Mouse (Mus musculus): Measurements from ENCODE around the gene Cdc42ep4.

The Cdc42ep4 gene

GRCm38 (mm10) chr11:113749749-113750351, 1.8 kb downstream of the Cdc42ep4 start:
- no peak for DNase-seq (ENCODE audit: low read depth, low spot score)

- no peak for DNase-seq (ENCODE audit: low read depth, low spot score)
Measured at GRCm38 (mm10) chr11:113748797-113749521, 2.7 kb downstream of the Cdc42ep4 start.

GRCm38 (mm10) chr11:113747725-113748380, 3.8 kb downstream of the Cdc42ep4 start:
- no peak for DNase-seq (ENCODE audit: low read depth, low spot score)

- peak; percentile 38 for DNase-seq (ENCODE audit: low read depth, low spot score)
Measured at GRCm38 (mm10) chr11:113747056-113747455, 4.6 kb downstream of the Cdc42ep4 start.

GRCm38 (mm10) chr11:113745961-113746360, 5.7 kb downstream of the Cdc42ep4 start:
- DNase-seq (ENCODE audit: low read depth, low spot score), result no peak

GRCm38 (mm10) chr11:113742998-113743397, 8.7 kb downstream of the Cdc42ep4 start:
- no peak for DNase-seq (ENCODE audit: low read depth, low spot score)

- DNase-seq (ENCODE audit: low read depth, low spot score), result no peak
Measured at GRCm38 (mm10) chr11:113740100-113740499, 11.6 kb downstream of the Cdc42ep4 start.

- DNase-seq (ENCODE audit: low read depth, low spot score), result no peak
Measured at GRCm38 (mm10) chr11:113739213-113739612, 12.5 kb downstream of the Cdc42ep4 start.

- DNase-seq (ENCODE audit: low read depth, low spot score), result no peak
Measured at GRCm38 (mm10) chr11:113737912-113738311, 13.8 kb downstream of the Cdc42ep4 start.

GRCm38 (mm10) chr11:113737553-113737854, 14.2 kb downstream of the Cdc42ep4 start:
- no peak for DNase-seq (ENCODE audit: low read depth, low spot score)

GRCm38 (mm10) chr11:113736848-113737552, 14.7 kb downstream of the Cdc42ep4 start:
- DNase-seq (ENCODE audit: low read depth, low spot score), result no peak

- DNase-seq (ENCODE audit: low read depth, low spot score), result no peak
Measured at GRCm38 (mm10) chr11:113735151-113735550, 16.5 kb downstream of the Cdc42ep4 start.

- no peak for DNase-seq (ENCODE audit: low read depth, low spot score)
Measured at GRCm38 (mm10) chr11:113733631-113734364, 17.9 kb downstream of the Cdc42ep4 start.

GRCm38 (mm10) chr11:113731945-113732612, 19.6 kb downstream of the Cdc42ep4 start:
- DNase-seq (ENCODE audit: low read depth, low spot score), result no peak

GRCm38 (mm10) chr11:113730879-113731278, 20.8 kb downstream of the Cdc42ep4 start:
- no peak for DNase-seq (ENCODE audit: low read depth, low spot score)

- DNase-seq (ENCODE audit: low read depth, low spot score), result no peak
Measured at GRCm38 (mm10) chr11:113729917-113730316, 21.8 kb downstream of the Cdc42ep4 start.

GRCm38 (mm10) chr11:113729239-113729638, 22.4 kb downstream of the Cdc42ep4 start:
- DNase-seq (ENCODE audit: low read depth, low spot score), result no peak

- no peak for DNase-seq (ENCODE audit: low read depth, low spot score)
Measured at GRCm38 (mm10) chr11:113727992-113728391, 23.7 kb downstream of the Cdc42ep4 start.

- no peak for DNase-seq (ENCODE audit: low read depth, low spot score)
Measured at GRCm38 (mm10) chr11:113726994-113727888, 24.4 kb downstream of the Cdc42ep4 start.
